Mouse (Mus musculus) neural tube, embryonic 15.5 days (tissue): ENCODE results near the gene Krt34. TPM values are rescaled to one million over a fixed set of nuclear protein-coding genes. Genes with fewer than 3 reads are reported as not detected.
A peak's percentile ranks its signal among the peaks of the same experiment; 100 is the strongest.

Experiments
- ATAC-seq: fragments of 200-750 bp; cut with Nextera tagmentation; 2 replicates; pipeline ENCODE4 v1.8.0; 2017; ENCODE audit warnings: mild to moderate bottlenecking, moderate TSS enrichment, moderate library complexity; ENCODE audit not compliant: low FRiP score
- H3K27ac ChIP-seq: fragments of 300-500 bp; sonication (generic); replicated peaks from 2 replicates; pipeline ENCODE4 v1.5.1; 2015; ENCODE audit warnings: mild to moderate bottlenecking, inconsistent platforms
- H3K27me3 ChIP-seq: fragments of 300-500 bp; sonication (generic); replicated peaks from 2 replicates; pipeline ENCODE4 v1.6.1; 2015; ENCODE audit warnings: inconsistent platforms
- H3K36me3 ChIP-seq: fragments of 300-500 bp; sonication (generic); 2 replicates; pipeline ENCODE4 v1.6.1; 2015; ENCODE audit warnings: inconsistent platforms
- H3K4me1 ChIP-seq: fragments of 300-500 bp; sonication (generic); 2 replicates; pipeline ENCODE4 v1.6.1; 2015; ENCODE audit warnings: inconsistent platforms
- H3K4me2 ChIP-seq: fragments of 300-500 bp; sonication (generic); 2 replicates; pipeline ENCODE4 v1.6.1; 2015; ENCODE audit warnings: inconsistent platforms, mild to moderate bottlenecking, moderate library complexity
- H3K4me3 ChIP-seq: fragments of 300-500 bp; sonication (generic); replicated peaks from 2 replicates; pipeline ENCODE4 v1.5.1; 2015; ENCODE audit warnings: mild to moderate bottlenecking, inconsistent platforms
- H3K9ac ChIP-seq: fragments of 300-500 bp; sonication (generic); replicated peaks from 2 replicates; pipeline ENCODE4 v1.6.1; 2015; ENCODE audit warnings: mild to moderate bottlenecking, inconsistent platforms
- H3K9me3 ChIP-seq: fragments of 300-500 bp; sonication (generic); replicated peaks from 2 replicates; pipeline ENCODE4 v1.6.1; 2016; ENCODE audit warnings: inconsistent platforms
- WGBS: fragments of 180-500 bp; shearing (Covaris S2); methylation state at CpG from one replicate; pipeline ENCODE4 v1.1.7; 2015; ENCODE audit warnings: mixed read lengths; 5-methylcytosine and 5-hydroxymethylcytosine counted together
- polyA plus RNA-seq: library from polyadenylated mRNA; unstranded; fragments of >200 nt; fragmentation: Nextera tagmentation; extraction: Ambion mirVana; gene quantifications from 2 replicates; pipeline ENCODE4 v1.2.1, GENCODE M21; 2015

Gene Krt34
- polyA plus RNA-seq, 1 experiment from 2014 or later: not detected

DNA sequence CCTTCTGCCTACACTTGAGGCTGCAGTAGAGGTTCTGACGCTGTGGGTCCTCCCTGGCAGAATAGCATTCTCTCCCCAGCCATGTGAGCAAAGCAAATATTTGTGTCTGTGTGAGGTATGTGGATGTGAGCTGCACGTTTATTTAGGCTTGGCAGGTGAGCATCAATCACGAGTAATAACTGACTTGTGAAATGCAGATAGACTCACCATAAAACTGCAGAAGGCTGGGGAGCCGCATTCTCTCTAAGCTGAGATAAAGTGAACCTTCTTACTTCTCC is 47.0 kb downstream of the Krt34 start:
- 47% methylated on average over 4 of the region's 4 CpGs for WGBS
- H3K36me3 ChIP-seq: no peaks in the 10 kb centered on the region
- H3K9me3 ChIP-seq: no peaks in the 10 kb centered on the region
- peak overlapping the region; percentile 13; the same call in 1 of the 2 replicates for H3K27ac ChIP-seq
- H3K9ac ChIP-seq: no peak overlapping the region
- no peak overlapping the region for H3K4me2 ChIP-seq
- H3K4me1 ChIP-seq: peaks cover 12% of the 10 kb centered on the region
- peaks cover 11% of the 10 kb centered on the region; the same call in 1 of the 2 replicates for H3K27me3 ChIP-seq
- H3K4me3 ChIP-seq: no peak overlapping the region
- no peak for ATAC-seq

DNA sequence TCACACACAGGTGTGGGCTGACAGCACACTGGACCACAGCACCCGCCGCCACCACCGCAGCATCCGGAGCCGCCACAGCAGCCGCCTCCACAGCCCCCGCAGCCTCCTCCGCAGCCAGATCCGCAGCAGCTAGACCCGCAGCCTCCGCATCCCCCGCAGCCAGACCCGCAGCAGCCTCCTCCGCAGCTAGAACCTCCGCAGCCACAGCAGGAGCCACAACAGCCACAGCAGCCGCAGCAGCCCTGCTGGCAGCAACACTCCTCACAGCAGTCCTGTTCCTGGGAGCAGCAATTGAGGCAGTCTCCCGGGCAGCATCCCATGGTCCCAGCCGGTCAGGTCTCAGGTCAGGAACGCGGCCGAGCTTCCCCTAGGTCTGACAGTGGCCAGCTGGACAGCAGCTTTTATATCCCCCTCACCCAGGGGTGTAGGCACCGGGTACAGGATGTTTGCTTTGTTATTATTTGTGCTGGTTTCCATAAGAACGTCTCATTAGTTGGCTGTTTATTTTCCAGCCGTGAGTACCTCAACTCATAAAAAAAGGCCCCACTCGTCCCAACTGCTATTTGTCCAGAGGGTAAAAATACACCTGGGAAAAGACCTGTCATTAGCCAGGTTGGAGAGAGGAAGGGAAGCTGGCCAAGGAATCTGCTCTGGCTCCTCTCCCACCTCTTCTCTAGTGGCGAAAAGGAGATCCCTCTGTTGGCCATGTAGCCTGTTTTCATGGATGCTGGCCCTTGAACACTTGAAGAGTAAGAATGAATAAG is 47.6 kb downstream of the Krt34 start, which contains the start of gene Krtap17-1:
TSS of gene Krtap17-1 (minus strand) at position 375 of the 764 bp plus-strand sequence.
- H3K9ac ChIP-seq: no peak within 1 kb of the TSS
- peaks cover 12% of the 10 kb centered on the region for H3K4me1 ChIP-seq
- H3K27ac ChIP-seq: peak within 1 kb of the TSS; percentile 13; the same call in 1 of the 2 replicates
- H3K4me2 ChIP-seq: peak within 1 kb of the TSS; percentile 48
- peak within 1 kb of the TSS; percentile 20 for H3K4me3 ChIP-seq
- peak; percentile 53; the same call in 1 of the 2 replicates for ATAC-seq
- WGBS: 26% methylated on average over 26 of the region's 26 CpGs
- H3K36me3 ChIP-seq: no peaks in the 10 kb centered on the region
- H3K27me3 ChIP-seq: peaks cover 11% of the 10 kb centered on the region; the same call in 1 of the 2 replicates
- H3K9me3 ChIP-seq: no peaks in the 10 kb centered on the region

DNA sequence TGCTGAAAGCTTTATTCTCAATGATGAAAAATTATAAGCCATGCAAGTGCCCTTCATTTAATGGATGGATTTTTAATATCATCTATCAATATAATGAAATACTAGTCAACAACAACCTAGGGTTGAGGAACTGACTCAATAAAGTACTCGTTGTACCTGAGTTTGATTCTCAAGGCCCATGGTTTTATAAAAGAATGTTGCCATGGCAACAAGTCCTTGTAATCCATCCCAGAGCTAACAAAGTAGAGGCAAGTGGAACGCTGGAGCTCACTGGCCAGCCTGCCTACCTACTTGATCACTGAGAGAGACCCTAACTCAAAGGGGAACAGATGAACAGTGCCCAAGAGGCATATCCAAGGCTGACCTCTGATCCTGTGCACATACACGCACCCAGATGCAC is 50.8 kb downstream of the Krt34 start:
- Histone ChIP-seq H3K4me1 (peaks cover 21% of the 10 kb centered on the region), H3K27ac (no peak overlapping the region), H3K9me3 (no peaks in the 10 kb centered on the region), H3K9ac (no peak overlapping the region), H3K36me3 (no peaks in the 10 kb centered on the region), H3K4me3 (no peak overlapping the region), H3K4me2 (no peak overlapping the region), H3K27me3 (peaks cover 8% of the 10 kb centered on the region; the same call in 1 of the 2 replicates)
- WGBS: 61% methylated on average over 3 of the region's 3 CpGs
- no peak for ATAC-seq

DNA sequence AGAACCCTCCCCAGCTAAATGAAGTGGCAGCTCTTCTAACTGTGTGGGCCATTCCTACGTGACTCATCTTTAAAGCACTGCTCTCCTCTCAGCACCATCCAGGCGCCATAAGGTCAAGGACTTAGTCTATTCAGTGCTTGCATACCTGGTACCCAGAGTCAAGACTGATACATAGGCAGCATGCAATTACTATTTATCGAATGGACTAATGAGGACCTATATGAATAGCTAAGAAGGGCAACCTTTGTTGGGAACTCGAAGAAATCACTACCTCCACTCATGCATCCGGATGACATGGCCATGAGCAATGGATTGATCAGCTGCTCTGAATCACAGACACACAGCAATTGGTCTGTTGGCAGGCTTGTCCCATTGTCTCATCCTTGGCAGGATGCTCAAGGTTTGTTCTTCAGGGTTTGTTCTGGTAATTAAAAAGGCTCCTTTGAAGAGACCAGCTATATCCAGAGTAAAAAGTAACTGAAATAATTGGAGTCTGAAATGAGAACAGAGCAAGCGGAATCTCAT is 51.4 kb downstream of the Krt34 start:
- Histone ChIP-seq H3K4me1 (peaks cover 21% of the 10 kb centered on the region), H3K36me3 (no peaks in the 10 kb centered on the region), H3K4me2 (no peak overlapping the region), H3K27me3 (peaks cover 8% of the 10 kb centered on the region; the same call in 1 of the 2 replicates), H3K9me3 (no peaks in the 10 kb centered on the region), H3K4me3 (no peak overlapping the region), H3K9ac (no peak overlapping the region), H3K27ac (no peak overlapping the region)
- WGBS: 88% methylated on average over 6 of the region's 6 CpGs
- no peak for ATAC-seq

DNA sequence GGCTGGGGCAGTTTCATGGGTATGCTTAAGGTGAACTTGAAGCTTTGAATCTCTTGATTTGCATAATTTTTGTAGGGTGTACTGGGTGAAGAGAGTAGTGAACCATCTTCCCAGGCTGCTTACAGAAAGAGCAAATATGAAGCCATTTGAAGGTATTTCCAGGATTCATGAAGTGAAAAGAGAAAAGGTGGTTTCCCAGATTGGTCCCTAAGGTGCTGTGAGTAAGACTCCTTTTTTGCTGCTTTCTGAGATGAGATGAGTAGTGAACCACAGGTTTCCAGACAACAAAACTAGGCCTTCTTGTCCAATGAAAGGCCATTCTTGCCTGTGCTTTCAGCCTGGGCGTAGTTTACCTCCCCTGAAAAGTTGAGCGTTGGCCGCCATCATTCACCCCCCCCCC is 52.8 kb downstream of the Krt34 start:
- no peak for ATAC-seq
- no peak overlapping the region for H3K27ac ChIP-seq
- 97% methylated on average over 3 of the region's 3 CpGs for WGBS

More for the DNA sequence above, 52.8 kb downstream of the Krt34 start:
- Histone ChIP-seq H3K36me3 (no peaks in the 10 kb centered on the region), H3K4me3 (no peak overlapping the region), H3K9ac (no peak overlapping the region), H3K9me3 (no peaks in the 10 kb centered on the region), H3K4me1 (peaks cover 12% of the 10 kb centered on the region; the same call in 1 of the 2 replicates), H3K27me3 (peaks cover 8% of the 10 kb centered on the region; the same call in 1 of the 2 replicates), H3K4me2 (no peak overlapping the region)

Other genes starting within 250 kb of the Krt34 start
- not detected in 2 replicates for gene Gm11596, start 248.1 kb downstream of the Krt34 start, polyA plus RNA-seq
- not detected in 2 replicates for gene Gm11569, start 242.6 kb downstream of the Krt34 start, polyA plus RNA-seq
- gene Gm11554, start 237.1 kb downstream of the Krt34 start, polyA plus RNA-seq: not detected in 2 replicates
- gene Krtap4-13, start 231.7 kb downstream of the Krt34 start, polyA plus RNA-seq: not detected in 2 replicates
- gene Gm11564, start 225.9 kb downstream of the Krt34 start, polyA plus RNA-seq: not detected in 2 replicates
- not detected in 2 replicates for gene 2300003K06Rik, start 203.5 kb downstream of the Krt34 start, polyA plus RNA-seq
- not detected in 2 replicates for gene Krtap4-16, start 189.9 kb downstream of the Krt34 start, polyA plus RNA-seq
- gene Gm11568, start 183.6 kb downstream of the Krt34 start, polyA plus RNA-seq: not detected in 2 replicates
- not detected in 2 replicates for gene Gm11559, start 177.1 kb downstream of the Krt34 start, polyA plus RNA-seq
- not detected in 2 replicates for gene Krtap9-1, start 168.2 kb downstream of the Krt34 start, polyA plus RNA-seq
- not detected in 2 replicates for gene Gm11567, start 162.4 kb downstream of the Krt34 start, polyA plus RNA-seq
- not detected in 2 replicates for gene Krtap31-1, start 133.6 kb downstream of the Krt34 start, polyA plus RNA-seq
- not detected in 2 replicates for gene Gm11565, start 126.8 kb downstream of the Krt34 start, polyA plus RNA-seq
- gene Krtap31-2, start 105.3 kb downstream of the Krt34 start, polyA plus RNA-seq: not detected in 2 replicates
- not detected in 2 replicates for gene Krtap9-5, start 93.1 kb downstream of the Krt34 start, polyA plus RNA-seq
- not detected in 2 replicates for gene Krtap29-1, start 62.5 kb downstream of the Krt34 start, polyA plus RNA-seq
- 0.13 and 0.23 TPM in 2 replicates for gene Krtap16-1, start 55.0 kb downstream of the Krt34 start, polyA plus RNA-seq
- gene Krtap17-1, start 47.6 kb downstream of the Krt34 start, polyA plus RNA-seq: 0.69 and 1.00 TPM in 2 replicates
- not detected in 2 replicates for gene Krt33a, start 25.3 kb downstream of the Krt34 start, polyA plus RNA-seq
- 0.11 TPM in 1 of 2 replicates, not detected in the other for gene Krt33b, start 11.7 kb downstream of the Krt34 start, polyA plus RNA-seq
- gene Krt31, start 9.0 kb upstream of the Krt34 start, polyA plus RNA-seq: not detected in 2 replicates
- gene Krt32, start 46.7 kb upstream of the Krt34 start, polyA plus RNA-seq: not detected in 2 replicates
- 0.09 TPM in 1 of 2 replicates, not detected in the other for gene Krt35, start 54.7 kb upstream of the Krt34 start, polyA plus RNA-seq
- gene Krt36, start 64.1 kb upstream of the Krt34 start, polyA plus RNA-seq: 0.14 TPM in 1 of 2 replicates, not detected in the other
- gene Krt13, start 80.0 kb upstream of the Krt34 start, polyA plus RNA-seq: 0.24 and 0.37 TPM in 2 replicates
- gene Krt15, start 94.4 kb upstream of the Krt34 start, polyA plus RNA-seq: 3.9 and 4.1 TPM in 2 replicates
- 4.5 and 57.6 TPM in 2 replicates for gene Krt19, start 107.1 kb upstream of the Krt34 start, polyA plus RNA-seq
- gene Krt9, start 151.7 kb upstream of the Krt34 start, polyA plus RNA-seq: 0.06 and 0.08 TPM in 2 replicates
- gene Krt14, start 166.0 kb upstream of the Krt34 start, polyA plus RNA-seq: 1.7 and 6.3 TPM in 2 replicates
- gene Krt16, start 207.3 kb upstream of the Krt34 start, polyA plus RNA-seq: 0.27 TPM in 1 of 2 replicates, not detected in the other
- gene Krt17, start 219.5 kb upstream of the Krt34 start, polyA plus RNA-seq: 0.73 and 63.9 TPM in 2 replicates
- not detected in 2 replicates for gene Krt42, start 228.3 kb upstream of the Krt34 start, polyA plus RNA-seq